In the genomic region with DNA sequence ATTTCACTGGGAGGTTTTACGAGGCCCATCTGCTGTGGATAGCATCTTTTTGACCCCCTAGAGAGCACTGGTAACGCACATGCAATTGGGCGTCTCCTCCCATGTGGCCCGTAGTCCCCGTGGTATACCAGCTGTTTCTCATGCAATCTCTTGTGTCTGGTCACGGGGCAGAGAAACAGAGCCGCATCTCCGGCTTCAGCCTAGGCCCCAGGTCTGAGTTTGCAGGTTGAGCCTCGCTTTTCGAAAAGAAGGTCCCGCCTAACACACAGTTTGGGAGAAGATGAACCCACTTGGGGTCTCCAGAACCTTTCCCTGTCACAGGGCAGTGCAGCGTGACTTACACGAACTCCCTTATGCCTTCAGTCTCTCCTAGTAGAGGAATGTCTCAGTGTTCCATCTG, we compare ENCODE assay signal across 17 mouse cellular contexts. TPM values are rescaled to one million over a fixed set of nuclear protein-coding genes. Genes with fewer than 3 reads are reported as not detected.
DNase-seq lines count a peak whose midpoint lies in the region; ATAC-seq and TF ChIP-seq lines count a peak whose summit lies in the region.
"Had no signal": no experiment of that assay in that cellular context is flagged by ENCODE, and none has a peak within 500 bp of the region (broad histone marks: within the 10 kb centered on the region; RNA-seq: fewer than 3 reads in every experiment).

No protein-coding gene starts in this region.

- H3K4me1 ChIP-seq in heart, embryonic 15.5 days (replicated peaks), result peaks cover 36% of the 10 kb centered on the region
- peaks cover 21% of the 10 kb centered on the region for H3K4me1 ChIP-seq in brown adipose tissue, adult 24 weeks (ENCODE audit: control insufficient read depth, insufficient read depth, insufficient read length, low read length)
- peaks cover 9% of the 10 kb centered on the region for H3K4me1 ChIP-seq in limb, embryonic 12.5 days (replicated peaks)
- H3K4me1 ChIP-seq: intestine, embryonic 15.5 days; liver, embryonic 13.5 days had no signal

- H3K27me3 ChIP-seq in heart, embryonic 15.5 days, result no peaks in the 10 kb centered on the region
- H3K27me3 ChIP-seq in limb, embryonic 12.5 days, result no peaks in the 10 kb centered on the region
- H3K27me3 ChIP-seq: hindbrain, embryonic 15.5 days; intestine, embryonic 15.5 days; liver, embryonic 13.5 days; lung, embryonic 15.5 days had no signal

- H3K4me3 ChIP-seq in heart, embryonic 15.5 days, result no peak overlapping the region
- no peak overlapping the region for H3K4me3 ChIP-seq in layer of hippocampus, adult 2 months
- 0 out of 2 replicates have a peak overlapping the region, but pooled peaks have one; percentile 0 for H3K4me3 ChIP-seq in brown adipose tissue, adult 24 weeks (ENCODE audit: insufficient read depth, low read depth, low read length)
- H3K4me3 ChIP-seq in limb, embryonic 12.5 days (replicated peaks), result no peak overlapping the region
- H3K4me3 ChIP-seq: hindbrain, embryonic 15.5 days; intestine, embryonic 15.5 days; liver, embryonic 13.5 days; lung, embryonic 15.5 days had no signal

- no peaks in the 10 kb centered on the region for H3K9me3 ChIP-seq in heart, embryonic 15.5 days (replicated peaks)
- no peaks in the 10 kb centered on the region for H3K9me3 ChIP-seq in limb, embryonic 12.5 days
- H3K9me3 ChIP-seq: hindbrain, embryonic 15.5 days; intestine, embryonic 15.5 days; liver, embryonic 13.5 days; lung, embryonic 15.5 days had no signal

- H3K9ac ChIP-seq in heart, embryonic 15.5 days, result no peak overlapping the region
- H3K9ac ChIP-seq in limb, embryonic 12.5 days (replicated peaks), result no peak overlapping the region
- H3K9ac ChIP-seq: hindbrain, embryonic 15.5 days; intestine, embryonic 15.5 days; liver, embryonic 13.5 days; lung, embryonic 15.5 days had no signal

- H3K4me2 ChIP-seq in heart, embryonic 15.5 days, result no peak overlapping the region
- H3K4me2 ChIP-seq in limb, embryonic 12.5 days, result no peak overlapping the region
- H3K4me2 ChIP-seq: hindbrain, embryonic 15.5 days; intestine, embryonic 15.5 days; lung, embryonic 15.5 days; midbrain, embryonic 11.5 days had no signal

- WGBS in heart, embryonic 15.5 days, result 87% methylated on average over 13 of the region's 13 CpGs
- WGBS in limb, embryonic 12.5 days, result 86% methylated on average over 13 of the region's 13 CpGs

- no peak for DNase-seq in heart, postnatal 4 days
- DNase-seq in layer of hippocampus, adult 2 months (ENCODE audit: low spot score in 2 of 2), result no peak
- DNase-seq in layer of hippocampus, adult 8-10 months (ENCODE audit: low spot score in 2 of 2), result no peak
- no peak for DNase-seq in frontal cortex, postnatal 25 days (ENCODE audit: low spot score in 2 of 2)
- DNase-seq: adrenal gland, adult 8-10 months; cerebellum, adult 9-10 months; liver, embryonic 13.5 days; right cerebral cortex, postnatal 4 days had no signal

- ATAC-seq in heart, embryonic 15.5 days (replicated peaks; ENCODE audit: insufficient number of reproducible peaks, insufficient read depth, low FRiP score, low read depth), result no peak
- no peak for ATAC-seq in limb, embryonic 12.5 days (ENCODE audit: insufficient number of reproducible peaks, insufficient read depth, low FRiP score, low TSS enrichment, low read depth)
- ATAC-seq: forebrain, embryonic 14.5 days; intestine, embryonic 15.5 days had no signal

- H3K36me3 ChIP-seq in heart, embryonic 15.5 days, result no peaks in the 10 kb centered on the region
- no peaks in the 10 kb centered on the region for H3K36me3 ChIP-seq in limb, embryonic 12.5 days
- H3K36me3 ChIP-seq: hindbrain, embryonic 15.5 days; intestine, embryonic 15.5 days; liver, embryonic 13.5 days; lung, embryonic 15.5 days had no signal

- no peak for TF ChIP-seq CTCF in layer of hippocampus, adult 2 months (conservative IDR thresholded peaks at IDR 0.05)

- H3K27ac ChIP-seq in heart, embryonic 15.5 days, result peak overlapping the region; percentile 76; the same call in 1 of the 2 replicates
- peak overlapping the region; percentile 85 for H3K27ac ChIP-seq in layer of hippocampus, adult 2 months
- peak overlapping the region; percentile 99 for H3K27ac ChIP-seq in brown adipose tissue, adult 24 weeks (replicated peaks; ENCODE audit: low read depth, low read length)
- 0 out of 2 replicates have a peak overlapping the region, but pooled peaks have one; percentile 8 for H3K27ac ChIP-seq in limb, embryonic 12.5 days
- H3K27ac ChIP-seq: hindbrain, embryonic 15.5 days; intestine, embryonic 15.5 days; liver, embryonic 13.5 days had no signal

RNA-seq across cellular contexts. Expression of a gene that starts 6.4 kb away (rescaled TPM):
- 0.58 and 0.62 TPM in 2 replicates for polyA plus RNA-seq in heart, embryonic 15.5 days (2015; fragmentation: Nextera tagmentation; extraction: Ambion mirVana)
- 10 to 100 TPM in 1 of 2 experiments, 1 to 10 TPM in 1; 7.2 to 10.1 TPM for total RNA-seq in heart, postnatal 4 days (2021)
- total RNA-seq in layer of hippocampus, adult 2 months (2021), result 1 to 10 TPM; 2.5 to 4.9 TPM
- total RNA-seq in layer of hippocampus, adult 8-10 months (2022), result 1 to 10 TPM; 3.7 to 4.9 (median 3.9) TPM
- polyA plus RNA-seq in brown adipose tissue, adult 24 weeks (2012; ENCODE audit: insufficient read depth, insufficient read length, missing spikeins), result 2.8 and 6.6 TPM in 2 replicates
- polyA plus RNA-seq in limb, embryonic 12.5 days (2016; fragmentation: Nextera tagmentation; extraction: Ambion mirVana), result 0.38 and 0.49 TPM in 2 replicates
- total RNA-seq: monocyte, adult 5-6 weeks had no signal

Comparison
In these comparisons a context has a peak if more than half of its experiments do, and no peak if none do; other contexts are left out.
1. H3K27ac ChIP-seq: peak in every context shown above with its lines; median percentile 99 in brown adipose tissue, adult 24 weeks; 85 in layer of hippocampus, adult 2 months; 76 in heart, embryonic 15.5 days; 8 in limb, embryonic 12.5 days.